Mouse (Mus musculus): ENCODE measurements around the gene Mta3.

GRCm38 (mm10) chr17:83772711-83773110, 66.7 kb downstream of the Mta3 start:
- no peak for TF ChIP-seq POLR2A (IDR thresholded peaks at IDR 0.05; ENCODE audit: low read depth, low read length)
- no peak for TF ChIP-seq CTCF (IDR thresholded peaks at IDR 0.05; ENCODE audit: extremely low read depth, insufficient read length, insufficient replicate concordance, low read depth, low read length)
